Mouse (Mus musculus) lung, postnatal 0 days (tissue): ENCODE results near the gene Pgm5.

Experiments
- CTCF ChIP-seq: IDR thresholded peaks from 2 replicates; pipeline ENCODE4 v1.5.1; 2016; ENCODE audit warnings: antibody characterized with exemption, mild to moderate bottlenecking
- EP300 ChIP-seq: IDR thresholded peaks from 2 replicates; pipeline ENCODE4 v1.6.1; 2016; ENCODE audit warnings: antibody characterized with exemption, mild to moderate bottlenecking, control low read depth

DNA sequence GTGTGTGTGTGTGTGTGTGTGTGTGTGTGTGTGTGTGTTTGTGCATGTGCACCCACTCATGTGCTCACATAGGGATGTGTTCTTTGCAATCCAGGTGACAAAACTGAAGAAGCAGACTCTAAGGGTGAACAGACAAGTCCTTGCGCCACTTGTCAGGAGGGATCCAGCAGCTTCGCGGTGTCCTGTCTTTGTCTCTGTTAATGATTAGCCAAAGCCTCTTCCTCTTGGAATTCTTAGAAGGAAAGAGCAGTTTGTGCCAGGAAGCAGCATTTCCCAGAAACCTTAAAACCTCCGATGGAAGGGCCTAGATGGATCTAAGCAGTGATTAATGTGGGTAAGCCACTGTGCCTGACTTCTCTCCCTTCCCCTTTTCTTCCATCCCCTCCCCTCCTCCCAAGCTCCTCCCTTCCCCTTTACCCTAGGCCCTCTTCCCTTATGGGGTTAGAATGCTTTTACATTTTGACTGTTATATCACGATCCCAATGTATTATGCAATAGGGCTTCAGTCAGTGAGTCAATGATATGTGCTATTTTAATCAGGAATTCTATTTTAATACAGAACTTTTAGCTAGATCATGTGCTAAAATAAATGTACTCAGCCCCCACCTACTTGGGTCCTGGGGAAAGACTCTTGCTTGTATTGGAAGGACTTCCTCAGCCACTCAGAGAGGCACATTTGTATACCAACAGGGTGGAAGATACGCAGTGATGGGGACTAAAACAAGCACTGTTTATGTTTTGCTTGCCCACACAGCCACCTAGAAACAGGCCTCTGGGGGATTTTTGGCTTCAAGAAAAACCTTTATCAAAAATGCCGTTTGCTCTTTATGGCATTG lies 154.4 kb downstream of the Pgm5 start:
- TF ChIP-seq CTCF: no peak
- TF ChIP-seq EP300: no peak
